Mouse (Mus musculus): ENCODE data around the gene Nim1k. TPM values are rescaled to one million over a fixed set of nuclear protein-coding genes. Genes with fewer than 3 reads are reported as not detected.
A peak's percentile ranks its signal among the peaks of the same experiment; 100 is the strongest.

Gene Nim1k
- polyA plus RNA-seq (2014; fragmentation: Nextera tagmentation; extraction: Ambion mirVana), result 0.53 and 0.74 TPM in 2 replicates

DNA sequence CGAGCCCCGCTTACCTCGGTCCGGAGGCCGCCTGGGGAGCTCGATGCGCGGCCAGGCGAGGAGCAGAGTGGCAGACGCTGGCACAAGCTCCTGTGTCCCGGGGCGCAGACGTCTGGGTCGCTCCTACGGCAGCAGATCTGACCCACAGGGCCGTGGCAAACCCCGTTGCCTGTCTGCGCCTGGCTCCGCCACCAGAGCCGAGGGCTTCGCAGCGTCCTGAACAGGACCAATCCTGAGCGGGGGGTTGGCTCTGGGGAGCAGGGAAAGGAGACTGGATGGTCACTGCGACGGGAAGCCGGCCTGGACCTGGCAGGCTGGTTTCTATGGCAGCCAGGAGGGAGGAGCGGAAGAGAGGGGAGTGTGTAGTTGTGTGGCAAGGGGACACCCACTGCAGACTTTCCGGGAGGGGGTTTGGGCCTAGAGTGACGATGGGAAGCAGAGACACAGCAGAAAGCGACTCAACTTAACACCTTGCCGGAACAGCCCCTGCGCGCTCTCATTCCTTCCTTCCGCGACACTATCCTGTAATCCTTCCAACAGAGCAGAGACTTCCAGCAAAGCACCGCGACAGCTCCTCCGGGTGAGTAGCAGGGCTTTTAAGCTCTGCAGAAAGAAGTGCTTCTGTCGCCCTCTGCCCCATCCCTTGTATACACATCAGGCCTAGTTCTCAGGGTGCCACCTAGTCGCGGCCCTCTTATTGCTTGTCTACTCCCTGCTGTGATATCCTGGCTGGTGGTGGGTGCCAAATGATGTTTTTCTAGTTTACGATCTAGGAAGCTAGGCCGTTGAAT is at the start of gene Nim1k:
Gene Nim1k (minus strand): TSS at position 202 of the 791 bp plus-strand sequence.
- H3K4me2 ChIP-seq (ENCODE audit: low read length), result peak within 1 kb of the TSS; percentile 98
- H3K27me3 ChIP-seq (ENCODE audit: control insufficient read depth, insufficient read depth, low read length), result no peaks in the 10 kb centered on the region
- peaks cover 0 to 15% of the 10 kb centered on the region in 2 experiments; a peak in 2 of 4 replicates for H3K4me1 ChIP-seq (ENCODE audit: control insufficient read depth in 2 of 2, insufficient read depth in 2 of 2, low read length in 2 of 2)
- H3K9me3 ChIP-seq (ENCODE audit: control insufficient read depth, low read length), result no peaks in the 10 kb centered on the region
- H3K27ac ChIP-seq (replicated peaks in 1 of 2; ENCODE audit: control insufficient read depth in 1 of 2, insufficient read depth in 1 of 2, low read depth in 2 of 2, low read length in 2 of 2), result peak within 1 kb of the TSS; percentile 27 to 69; a peak in 3 of 4 replicates
- peak; percentile 94 for ATAC-seq (ENCODE audit: insufficient number of reproducible peaks, insufficient read depth, low FRiP score, low read depth)
- H3K4me3 ChIP-seq (ENCODE audit: control insufficient read depth in 1 of 2, insufficient read depth in 1 of 2, low read depth in 1 of 2, low read length in 2 of 2), result peak within 1 kb of the TSS; percentile 51 to 64
- peaks cover 5% of the 10 kb centered on the region for H3K36me3 ChIP-seq (ENCODE audit: control insufficient read depth, insufficient read depth, low read length)
- peak within 1 kb of the TSS; percentile 77 for H3K9ac ChIP-seq (ENCODE audit: low read length)
- WGBS, result 1% methylated on average over 42 of the region's 43 CpGs

DNA sequence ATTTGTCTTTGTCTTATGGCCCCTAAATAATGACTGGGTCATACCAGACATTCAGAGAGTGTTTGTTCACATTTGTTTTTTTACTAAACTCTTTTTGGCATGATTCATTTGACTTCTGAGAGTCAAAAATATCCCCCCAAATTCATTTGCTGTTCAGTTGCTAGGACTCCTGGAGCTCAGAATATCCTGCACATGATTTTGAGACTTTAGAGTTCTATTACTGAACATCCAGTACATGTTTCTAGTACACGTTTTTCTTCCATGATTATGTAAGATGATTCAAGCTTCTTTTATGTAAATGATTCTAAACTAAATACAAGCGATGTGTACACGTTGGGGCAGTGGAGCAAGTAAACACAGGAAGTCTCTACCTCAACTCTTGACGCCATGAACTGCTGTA is 42.0 kb upstream of the Nim1k start:
- Histone ChIP-seq H3K9ac (ENCODE audit: low read length) (no peak overlapping the region), H3K9me3 (ENCODE audit: control insufficient read depth, low read length) (no peaks in the 10 kb centered on the region), H3K4me1 (ENCODE audit: control insufficient read depth in 2 of 2, insufficient read depth in 2 of 2, low read length in 2 of 2) (0 out of 4 replicates have a peak, but pooled peaks cover 0 to 2% of the 10 kb centered on the region in 2 experiments), H3K27ac (replicated peaks in 1 of 2; ENCODE audit: control insufficient read depth in 1 of 2, insufficient read depth in 1 of 2, low read depth in 2 of 2, low read length in 2 of 2) (no peak overlapping the region), H3K4me3 (ENCODE audit: control insufficient read depth in 1 of 2, insufficient read depth in 1 of 2, low read depth in 1 of 2, low read length in 2 of 2) (no peak overlapping the region), H3K4me2 (ENCODE audit: low read length) (no peak overlapping the region), H3K36me3 (ENCODE audit: control insufficient read depth, insufficient read depth, low read length) (no peaks in the 10 kb centered on the region), H3K27me3 (ENCODE audit: control insufficient read depth, insufficient read depth, low read length) (no peaks in the 10 kb centered on the region)
- WGBS, result 60% methylated on average over 4 of the region's 4 CpGs
- ATAC-seq (ENCODE audit: insufficient number of reproducible peaks, insufficient read depth, low FRiP score, low read depth), result no peak

DNA sequence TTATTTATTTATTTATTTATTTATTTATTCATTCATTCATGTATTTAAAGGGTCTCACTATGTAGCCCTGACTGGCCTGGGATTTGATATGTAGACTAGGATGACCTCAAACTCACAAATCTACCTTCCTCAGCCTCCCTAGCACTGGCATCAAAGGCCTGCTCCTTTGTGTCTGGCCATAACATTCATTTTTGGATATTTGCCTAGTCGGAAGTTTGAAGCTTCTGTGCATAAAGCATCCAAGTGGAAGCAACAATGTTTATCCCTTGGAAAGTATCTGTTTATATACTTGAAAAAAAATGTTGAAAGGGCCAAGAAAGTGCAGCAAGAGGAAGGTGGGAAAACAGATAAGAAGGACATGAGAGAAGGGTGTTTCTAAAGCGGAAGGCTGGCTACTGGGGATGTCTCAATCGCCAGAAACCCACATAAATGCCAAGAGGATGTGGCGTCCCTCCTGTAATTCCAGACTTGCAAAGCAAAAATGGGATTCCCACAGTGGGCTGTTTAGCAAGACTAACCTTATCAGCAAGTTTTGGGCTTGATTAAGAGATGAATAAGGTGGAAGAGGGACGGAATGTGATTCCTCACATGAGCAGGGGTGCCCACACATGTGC is 37.2 kb upstream of the Nim1k start:
- no peaks in the 10 kb centered on the region for H3K27me3 ChIP-seq (ENCODE audit: control insufficient read depth, insufficient read depth, low read length)
- H3K27ac ChIP-seq (replicated peaks in 1 of 2; ENCODE audit: control insufficient read depth in 1 of 2, insufficient read depth in 1 of 2, low read depth in 2 of 2, low read length in 2 of 2), result no peak overlapping the region
- no peak overlapping the region for H3K4me2 ChIP-seq (ENCODE audit: low read length)
- H3K36me3 ChIP-seq (ENCODE audit: control insufficient read depth, insufficient read depth, low read length), result peaks cover 13% of the 10 kb centered on the region
- H3K4me1 ChIP-seq (ENCODE audit: control insufficient read depth in 2 of 2, insufficient read depth in 2 of 2, low read length in 2 of 2), result peaks cover 6 to 15% of the 10 kb centered on the region in 2 experiments
- H3K4me3 ChIP-seq (ENCODE audit: control insufficient read depth in 1 of 2, insufficient read depth in 1 of 2, low read depth in 1 of 2, low read length in 2 of 2), result no peak overlapping the region
- no peak for ATAC-seq (ENCODE audit: insufficient number of reproducible peaks, insufficient read depth, low FRiP score, low read depth)
- no peaks in the 10 kb centered on the region for H3K9me3 ChIP-seq (ENCODE audit: control insufficient read depth, low read length)
- no peak overlapping the region for H3K9ac ChIP-seq (ENCODE audit: low read length)
- WGBS, result 73% methylated on average over 5 of the region's 5 CpGs

DNA sequence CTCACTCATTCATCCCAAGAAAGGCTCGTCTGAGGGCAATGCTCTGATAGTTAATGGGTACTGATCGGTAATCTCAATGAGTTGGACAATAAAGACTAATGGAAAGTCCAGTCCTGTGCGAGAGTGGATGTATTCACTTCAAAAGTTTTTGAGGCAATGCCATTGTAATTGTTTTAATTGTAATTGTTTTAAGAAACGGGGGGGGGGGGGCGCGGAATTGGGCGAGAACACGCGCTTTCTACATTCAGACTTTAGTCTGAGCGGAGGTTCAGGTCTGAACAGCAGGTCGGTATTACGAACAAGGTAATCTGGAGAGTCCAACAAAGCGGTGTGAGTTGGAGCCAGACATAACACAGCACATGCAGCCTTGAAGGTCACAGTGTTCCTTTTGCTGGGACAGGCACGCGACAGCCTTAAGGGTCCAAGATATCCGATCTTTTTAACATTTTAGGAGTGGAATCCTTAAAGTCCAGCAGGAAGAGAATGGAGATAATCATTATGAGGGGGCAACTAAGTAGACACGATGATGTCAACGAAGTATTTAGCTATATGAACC is 36.0 kb upstream of the Nim1k start:
- H3K4me2 ChIP-seq (ENCODE audit: low read length), result peak overlapping the region; percentile 93
- H3K4me3 ChIP-seq (ENCODE audit: control insufficient read depth in 1 of 2, insufficient read depth in 1 of 2, low read depth in 1 of 2, low read length in 2 of 2), result peak overlapping the region; percentile 75 to 86
- peaks cover 6 to 15% of the 10 kb centered on the region in 2 experiments for H3K4me1 ChIP-seq (ENCODE audit: control insufficient read depth in 2 of 2, insufficient read depth in 2 of 2, low read length in 2 of 2)
- WGBS, result 3% methylated on average over 18 of the region's 18 CpGs
- H3K9me3 ChIP-seq (ENCODE audit: control insufficient read depth, low read length), result no peaks in the 10 kb centered on the region
- H3K27me3 ChIP-seq (ENCODE audit: control insufficient read depth, insufficient read depth, low read length), result no peaks in the 10 kb centered on the region
- peak overlapping the region; percentile 87 to 97 for H3K27ac ChIP-seq (replicated peaks in 1 of 2; ENCODE audit: control insufficient read depth in 1 of 2, insufficient read depth in 1 of 2, low read depth in 2 of 2, low read length in 2 of 2)
- no peak for ATAC-seq (ENCODE audit: insufficient number of reproducible peaks, insufficient read depth, low FRiP score, low read depth)
- H3K36me3 ChIP-seq (ENCODE audit: control insufficient read depth, insufficient read depth, low read length), result peaks cover 23% of the 10 kb centered on the region
- H3K9ac ChIP-seq (ENCODE audit: low read length), result peak overlapping the region; percentile 98

DNA sequence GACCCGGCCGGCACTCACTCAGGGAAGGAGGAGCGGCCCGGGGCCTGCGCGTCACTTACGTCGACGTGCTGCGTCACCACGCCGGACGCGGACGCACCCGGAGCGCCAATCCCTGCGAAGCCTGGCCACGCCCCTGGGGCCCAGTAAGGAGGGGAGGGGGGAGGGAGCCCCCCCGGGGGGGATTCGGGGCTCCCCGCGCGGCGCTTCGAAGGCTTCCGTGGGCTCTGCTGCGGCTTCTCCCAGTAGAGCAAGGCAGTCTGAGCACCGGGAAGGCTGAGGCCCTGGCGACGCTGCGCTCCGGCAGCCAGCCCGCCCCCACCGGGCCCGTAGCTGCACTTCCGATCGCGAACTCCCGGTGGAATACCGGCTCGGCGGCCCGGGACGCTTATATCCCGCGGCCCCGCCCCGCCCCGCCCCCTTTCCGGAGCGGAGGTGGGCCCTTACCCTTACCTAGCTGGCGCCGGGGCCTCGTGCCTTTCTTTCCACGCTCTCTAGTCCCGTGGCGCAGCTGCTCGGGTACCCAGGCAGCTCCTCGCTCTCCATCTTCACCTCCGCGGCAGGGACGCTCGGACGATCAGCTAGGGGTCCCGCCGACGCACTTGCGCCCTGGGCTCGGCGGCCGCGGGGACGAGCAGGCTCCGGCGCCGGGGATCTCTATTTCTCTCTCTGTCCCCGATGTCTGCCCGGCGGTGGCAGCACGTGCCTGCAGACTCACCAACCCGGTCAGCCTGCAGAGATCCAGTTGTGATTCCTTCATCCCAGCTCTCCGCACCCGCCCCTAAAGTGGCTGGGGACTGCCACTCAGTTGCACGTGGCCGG is 35.3 kb upstream of the Nim1k start, which contains the start of gene Zfp131:
Gene Zfp131 (minus strand): TSS at position 129 of the 819 bp plus-strand sequence.
- Histone ChIP-seq H3K4me2 (ENCODE audit: low read length) (peak within 1 kb of the TSS; percentile 93), H3K27me3 (ENCODE audit: control insufficient read depth, insufficient read depth, low read length) (no peaks in the 10 kb centered on the region), H3K9me3 (ENCODE audit: control insufficient read depth, low read length) (no peaks in the 10 kb centered on the region), H3K4me1 (ENCODE audit: control insufficient read depth in 2 of 2, insufficient read depth in 2 of 2, low read length in 2 of 2) (peaks cover 6 to 15% of the 10 kb centered on the region in 2 experiments), H3K4me3 (ENCODE audit: control insufficient read depth in 1 of 2, insufficient read depth in 1 of 2, low read depth in 1 of 2, low read length in 2 of 2) (peak within 1 kb of the TSS; percentile 86 to 100), H3K9ac (ENCODE audit: low read length) (peak within 1 kb of the TSS; percentile 98), H3K27ac (replicated peaks in 1 of 2; ENCODE audit: control insufficient read depth in 1 of 2, insufficient read depth in 1 of 2, low read depth in 2 of 2, low read length in 2 of 2) (peak within 1 kb of the TSS; percentile 97 to 98), H3K36me3 (ENCODE audit: control insufficient read depth, insufficient read depth, low read length) (peaks cover 29% of the 10 kb centered on the region)
- peak; percentile 98 for ATAC-seq (ENCODE audit: insufficient number of reproducible peaks, insufficient read depth, low FRiP score, low read depth)
- WGBS, result under 1% methylated on average over 68 of the region's 86 CpGs

DNA sequence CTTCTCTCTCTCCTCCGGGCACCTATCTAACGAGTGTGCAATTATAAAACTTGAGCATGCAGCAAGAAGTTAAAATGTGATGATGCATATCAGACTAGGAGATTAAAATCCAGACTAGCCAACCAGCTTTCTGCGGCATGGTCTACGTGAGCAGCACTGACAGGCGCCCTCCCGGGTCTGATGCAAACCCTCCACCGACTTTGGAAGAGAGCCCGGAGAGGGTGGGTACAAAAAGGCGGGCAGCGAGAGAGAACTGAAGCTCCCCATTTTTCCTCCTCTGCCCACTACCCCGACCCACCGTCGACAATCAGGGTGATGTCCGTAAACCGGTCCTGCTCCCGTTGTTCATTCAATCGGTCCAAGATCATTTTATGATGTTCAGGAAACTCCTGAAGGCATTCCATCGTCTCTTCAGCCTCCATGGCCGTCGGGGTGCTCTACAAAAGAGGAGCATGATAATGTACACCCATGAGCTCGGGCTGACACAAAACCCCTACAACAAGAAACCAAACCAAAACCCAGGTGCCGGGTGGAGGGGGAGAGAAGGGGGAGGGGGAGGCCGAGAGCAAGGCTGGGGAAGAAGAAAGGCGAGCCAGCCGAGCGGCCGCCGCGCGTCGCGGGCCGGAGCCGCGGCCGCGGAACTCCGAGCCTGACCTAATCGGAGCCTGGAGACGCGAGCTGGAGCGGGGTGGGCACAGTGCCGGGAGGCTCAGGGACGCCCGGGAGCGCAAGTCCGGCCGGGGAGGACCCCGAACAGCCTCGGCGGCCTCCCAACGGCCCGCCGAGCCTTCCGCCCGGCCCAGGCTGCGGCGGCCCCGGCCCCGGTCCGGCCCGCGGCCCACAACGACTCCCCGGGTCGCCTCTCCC is 34.4 kb upstream of the Nim1k start:
- H3K9me3 ChIP-seq (ENCODE audit: control insufficient read depth, low read length), result no peaks in the 10 kb centered on the region
- peak overlapping the region; percentile 98 for H3K9ac ChIP-seq (ENCODE audit: low read length)
- H3K27ac ChIP-seq (replicated peaks in 1 of 2; ENCODE audit: control insufficient read depth in 1 of 2, insufficient read depth in 1 of 2, low read depth in 2 of 2, low read length in 2 of 2), result peak overlapping the region; percentile 97 to 98
- ATAC-seq (ENCODE audit: insufficient number of reproducible peaks, insufficient read depth, low FRiP score, low read depth), result peak; percentile 70
- H3K4me2 ChIP-seq (ENCODE audit: low read length), result peak overlapping the region; percentile 68
- H3K4me3 ChIP-seq (ENCODE audit: control insufficient read depth in 1 of 2, insufficient read depth in 1 of 2, low read depth in 1 of 2, low read length in 2 of 2), result peak overlapping the region; percentile 86 to 100
- no peaks in the 10 kb centered on the region for H3K27me3 ChIP-seq (ENCODE audit: control insufficient read depth, insufficient read depth, low read length)
- under 1% methylated on average over 59 of the region's 66 CpGs for WGBS
- peaks cover 38% of the 10 kb centered on the region for H3K36me3 ChIP-seq (ENCODE audit: control insufficient read depth, insufficient read depth, low read length)
- H3K4me1 ChIP-seq (ENCODE audit: control insufficient read depth in 2 of 2, insufficient read depth in 2 of 2, low read length in 2 of 2), result peaks cover 6 to 15% of the 10 kb centered on the region in 2 experiments
